ENCODE assay signal across 17 mouse cellular contexts in the genomic region with DNA sequence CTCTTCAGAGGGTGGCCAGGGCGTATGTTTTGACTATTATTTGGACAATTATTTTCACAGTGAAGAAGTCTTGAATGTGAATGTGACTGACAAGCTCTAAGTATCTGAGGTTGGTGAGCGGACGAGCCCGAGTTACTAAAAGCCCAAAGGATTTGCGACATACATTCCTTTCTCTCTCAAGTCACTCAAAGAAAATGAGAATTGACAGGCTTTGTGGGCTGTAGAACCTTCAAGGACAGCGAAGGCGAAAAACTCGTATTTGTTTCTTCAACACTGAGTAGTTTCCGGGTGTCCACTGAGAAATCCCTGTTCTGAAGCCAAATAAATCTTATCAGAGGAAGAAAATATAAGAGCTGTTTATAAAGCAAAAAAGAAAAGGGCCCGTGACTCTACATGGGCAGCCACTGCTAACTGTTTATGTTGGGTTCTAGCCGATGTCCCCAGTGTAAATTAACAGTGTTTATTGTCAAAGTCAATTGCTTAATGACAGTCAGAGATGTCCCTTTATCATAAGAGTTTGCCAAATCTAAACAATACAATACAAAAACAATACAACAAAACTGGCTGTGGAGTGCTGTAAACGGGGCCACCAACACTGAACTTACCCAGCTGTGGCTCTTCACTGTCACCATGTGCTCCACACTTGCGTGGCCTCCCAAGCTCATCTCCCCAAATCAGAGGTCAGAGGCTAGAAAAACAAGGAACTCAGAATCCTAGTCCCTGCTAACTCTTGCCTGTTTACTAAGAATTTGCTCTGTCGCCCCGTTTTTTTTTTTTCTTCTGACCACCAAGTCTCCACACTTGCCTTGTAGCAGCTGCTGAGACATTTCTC.
DNase-seq lines count a peak whose midpoint lies in the region; ATAC-seq and TF ChIP-seq lines count a peak whose summit lies in the region.
"Had no signal": no experiment of that assay in that cellular context is flagged by ENCODE, and none has a peak within 500 bp of the region (broad histone marks: within the 10 kb centered on the region; RNA-seq: fewer than 3 reads in every experiment).

No protein-coding gene starts in this region.

- no peak overlapping the region for H3K4me2 ChIP-seq in liver, embryonic 11.5 days
- no peak overlapping the region for H3K4me2 ChIP-seq in kidney, postnatal 0 days (ENCODE audit: low read length)
- H3K4me2 ChIP-seq in hindbrain, embryonic 16.5 days (ENCODE audit: low read length) = no peak overlapping the region
- H3K4me2 ChIP-seq: liver, embryonic 12.5 days; neural tube, embryonic 15.5 days; stomach, embryonic 15.5 days had no signal

- no peaks in the 10 kb centered on the region for H3K36me3 ChIP-seq in liver, embryonic 11.5 days (ENCODE audit: control insufficient read depth, insufficient read depth, low read length)
- no peaks in the 10 kb centered on the region for H3K36me3 ChIP-seq in kidney, postnatal 0 days (ENCODE audit: insufficient read depth, low read length)
- H3K36me3 ChIP-seq in hindbrain, embryonic 16.5 days (ENCODE audit: control insufficient read depth, insufficient read depth, low read length) = no peaks in the 10 kb centered on the region
- H3K36me3 ChIP-seq: liver, embryonic 12.5 days; neural tube, embryonic 15.5 days; stomach, embryonic 15.5 days had no signal

- TF ChIP-seq CTCF in kidney, postnatal 0 days (IDR thresholded peaks at IDR 0.05; ENCODE audit: low read depth) = no peak

- no peak for ATAC-seq in liver, embryonic 11.5 days (replicated peaks; ENCODE audit: low FRiP score)
- no peak for ATAC-seq in kidney, postnatal 0 days (replicated peaks; ENCODE audit: low FRiP score, low read depth)
- no peak for ATAC-seq in hindbrain, embryonic 16.5 days
- ATAC-seq: forebrain, embryonic 14.5 days; hindbrain, postnatal 0 days; liver, embryonic 12.5 days had no signal

- DNase-seq in heart, adult 18-20 months = peak; percentile 6 to 7
- no peak for DNase-seq in heart, postnatal 4 days
- DNase-seq in liver, embryonic 11.5 days (ENCODE audit: low spot score) = peak; percentile 3
- DNase-seq in liver = no peak
- DNase-seq in kidney, postnatal 0 days (ENCODE audit: low spot score) = peak; percentile 73
- peak; percentile 29 for DNase-seq in lung, postnatal 25 days (ENCODE audit: low spot score)
- no peak for DNase-seq in left cerebral cortex, postnatal 14 days (ENCODE audit: low spot score in 2 of 2)
- DNase-seq: B cell, adult 2 months; cerebellum, postnatal 25 days; right cerebral cortex, adult 18-20 months; thymus, postnatal 14 days had no signal

- no peak overlapping the region for H3K27ac ChIP-seq in liver, embryonic 11.5 days (ENCODE audit: low read depth, low read length)
- H3K27ac ChIP-seq in kidney, postnatal 0 days = no peak overlapping the region
- H3K27ac ChIP-seq in hindbrain, embryonic 16.5 days (ENCODE audit: low read depth, low read length) = no peak overlapping the region; the same call in 1 of the 2 replicates
- H3K27ac ChIP-seq: hindbrain, postnatal 0 days; liver, embryonic 12.5 days; neural tube, embryonic 15.5 days; stomach, embryonic 15.5 days had no signal

- H3K4me1 ChIP-seq in liver, embryonic 11.5 days (replicated peaks; ENCODE audit: control insufficient read depth, insufficient read depth, low read length) = no peaks in the 10 kb centered on the region
- peaks cover 4% of the 10 kb centered on the region; the same call in 1 of the 2 replicates for H3K4me1 ChIP-seq in kidney, postnatal 0 days (replicated peaks; ENCODE audit: insufficient read depth, low read length)
- H3K4me1 ChIP-seq in hindbrain, embryonic 16.5 days (ENCODE audit: control insufficient read depth, insufficient read depth, low read depth, low read length) = no peaks in the 10 kb centered on the region
- H3K4me1 ChIP-seq: liver, embryonic 12.5 days; neural tube, embryonic 15.5 days; stomach, embryonic 15.5 days had no signal

- no peak overlapping the region for H3K4me3 ChIP-seq in liver, embryonic 11.5 days (ENCODE audit: low read depth, low read length)
- no peak overlapping the region for H3K4me3 ChIP-seq in kidney, postnatal 0 days (replicated peaks; ENCODE audit: low read depth, low read length)
- H3K4me3 ChIP-seq in hindbrain, embryonic 16.5 days (ENCODE audit: low read length) = no peak overlapping the region
- H3K4me3 ChIP-seq: liver, embryonic 12.5 days; neural tube, embryonic 15.5 days; stomach, embryonic 15.5 days had no signal

- H3K27me3 ChIP-seq in liver, embryonic 11.5 days (replicated peaks; ENCODE audit: control insufficient read depth, insufficient read depth, low read length) = no peaks in the 10 kb centered on the region
- H3K27me3 ChIP-seq in kidney, postnatal 0 days (ENCODE audit: insufficient read depth, low read length) = no peaks in the 10 kb centered on the region
- H3K27me3 ChIP-seq in hindbrain, embryonic 16.5 days (replicated peaks; ENCODE audit: control insufficient read depth, insufficient read depth, low read length) = no peaks in the 10 kb centered on the region
- H3K27me3 ChIP-seq: liver, embryonic 12.5 days; neural tube, embryonic 15.5 days; stomach, embryonic 15.5 days had no signal

- H3K9me3 ChIP-seq in liver, embryonic 11.5 days (ENCODE audit: control insufficient read depth, low read length) = no peaks in the 10 kb centered on the region
- H3K9me3 ChIP-seq in kidney, postnatal 0 days (replicated peaks; ENCODE audit: low read length) = no peaks in the 10 kb centered on the region
- no peaks in the 10 kb centered on the region for H3K9me3 ChIP-seq in hindbrain, embryonic 16.5 days (ENCODE audit: control insufficient read depth, low read length)
- H3K9me3 ChIP-seq: liver, embryonic 12.5 days; neural tube, embryonic 15.5 days; stomach, embryonic 15.5 days had no signal

- intact Hi-C loops in left cerebral cortex, postnatal 14 days (cut with DNase I) = no loop called here

- WGBS in liver, embryonic 11.5 days = 71% methylated on average over 15 of the region's 15 CpGs
- 32% methylated on average over 15 of the region's 15 CpGs for WGBS in kidney, postnatal 0 days
- 67% methylated on average over 15 of the region's 15 CpGs for WGBS in hindbrain, embryonic 16.5 days

- no peak overlapping the region for H3K9ac ChIP-seq in liver, embryonic 11.5 days (ENCODE audit: low read depth, low read length)
- H3K9ac ChIP-seq in kidney, postnatal 0 days (ENCODE audit: low read depth, low read length) = no peak overlapping the region
- H3K9ac ChIP-seq in hindbrain, embryonic 16.5 days (ENCODE audit: low read depth, low read length) = no peak overlapping the region
- H3K9ac ChIP-seq: liver, embryonic 12.5 days; neural tube, embryonic 15.5 days; stomach, embryonic 15.5 days had no signal

Comparison
In these comparisons a context has a peak if more than half of its experiments do, and no peak if none do; other contexts are left out.
1. DNase-seq: peak in heart, adult 18-20 months (2 of 2), liver, embryonic 11.5 days (single experiment), kidney, postnatal 0 days (single experiment) and lung, postnatal 25 days (single experiment); none in heart, postnatal 4 days (single experiment), liver (single experiment) and left cerebral cortex, postnatal 14 days (0 of 2).